Mouse (Mus musculus) liver, embryonic 18 days (tissue): ENCODE measurements around the gene Cdk20. TPM values are rescaled to one million over a fixed set of nuclear protein-coding genes. Genes with fewer than 3 reads are reported as not detected.

Experiments
- polyA plus RNA-seq: library from polyadenylated mRNA; depleted of rRNA; stranded (reverse); fragments of >200 nt; gene quantifications from 2 replicates; pipeline ENCODE4 v1.2.3, GENCODE M21; 2012; rRNA removed

Cdk20 gene
- 3.7 and 4.3 TPM in 2 replicates for polyA plus RNA-seq

DNA sequence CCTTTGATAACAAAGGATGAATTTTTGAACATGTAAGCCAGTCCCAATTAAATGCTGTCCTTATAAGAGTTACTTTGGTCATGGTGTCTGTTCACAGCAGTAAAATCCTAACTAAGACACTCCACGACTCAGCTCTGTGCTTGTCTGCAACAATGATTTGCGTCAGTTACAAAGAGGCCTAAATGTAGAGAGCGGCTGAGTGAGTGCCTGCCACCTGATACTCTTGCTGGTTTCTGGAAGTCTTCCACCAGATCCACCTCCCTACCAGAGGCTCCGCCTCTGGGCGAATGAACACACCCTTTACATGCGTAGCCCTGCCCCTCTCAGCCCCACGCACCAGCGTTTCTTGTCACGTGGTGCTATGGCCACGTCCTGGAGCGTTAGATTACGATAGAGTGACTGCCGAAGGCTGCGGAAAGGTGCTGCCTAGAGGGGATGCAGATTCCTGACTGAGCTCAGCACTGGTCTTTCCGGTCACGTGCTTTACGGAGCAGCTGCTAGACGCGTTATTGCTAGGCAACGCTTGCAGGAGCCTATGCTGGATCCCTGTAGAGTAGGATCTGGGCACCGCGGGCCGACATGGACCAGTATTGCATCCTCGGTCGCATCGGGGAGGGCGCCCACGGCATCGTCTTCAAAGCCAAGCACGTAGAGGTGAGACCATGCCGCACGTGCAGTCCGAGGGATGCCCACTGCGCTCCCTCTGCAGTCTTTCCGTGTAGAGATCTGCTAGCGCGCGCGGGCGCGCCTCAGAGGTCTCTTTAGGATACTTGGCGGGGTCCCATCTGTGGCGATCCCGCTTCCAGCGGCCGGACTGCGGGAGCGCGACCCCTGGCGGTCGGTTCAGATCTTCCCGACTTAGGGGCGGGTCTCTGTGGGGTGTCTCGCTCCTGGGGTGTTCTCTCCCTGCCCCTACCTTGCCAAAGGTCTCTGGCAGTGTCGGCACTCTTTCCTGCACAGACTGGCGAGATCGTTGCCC, at the start of gene Cdk20:
Gene Cdk20, plus strand, starts transcription at position 298 of the 979 bp plus-strand sequence.

Other genes with a start within 250 kb of the Cdk20 start
- gene Cdc14b, start 157.0 kb upstream of the Cdk20 start, polyA plus RNA-seq, result 5.6 TPM in 2 replicates
- 14.7 and 15.6 TPM in 2 replicates for gene Aaed1, start 119.6 kb upstream of the Cdk20 start, polyA plus RNA-seq
- 301 and 402 TPM in 2 replicates for gene Ctsl, start 61.4 kb upstream of the Cdk20 start, polyA plus RNA-seq
- not detected in 2 replicates for gene Fam240b, start 65.5 kb downstream of the Cdk20 start, polyA plus RNA-seq